Mouse (Mus musculus) embryonic facial prominence, embryonic 13.5 days (tissue): Measurements from ENCODE around the gene Ccdc194. TPM values are rescaled to one million over a fixed set of nuclear protein-coding genes. Genes with fewer than 3 reads are reported as not detected.

Experiments
- ATAC-seq: fragments of 200-750 bp; cut with Nextera tagmentation; 2 replicates; pipeline ENCODE4 v1.8.0; 2017; ENCODE audit warnings: low read depth; ENCODE audit not compliant: insufficient number of reproducible peaks, insufficient read depth, low FRiP score, low TSS enrichment
- H3K27ac ChIP-seq: fragments of 300-500 bp; sonication (generic); 2 replicates; pipeline ENCODE4 v1.5.1; 2015; ENCODE audit warnings: moderate library complexity, mild to moderate bottlenecking, inconsistent platforms
- H3K27me3 ChIP-seq: fragments of 300-500 bp; sonication (generic); 2 replicates; pipeline ENCODE4 v1.6.1; 2015; ENCODE audit warnings: mild to moderate bottlenecking, inconsistent platforms
- H3K36me3 ChIP-seq: fragments of 300-500 bp; sonication (generic); 2 replicates; pipeline ENCODE4 v1.6.1; 2015; ENCODE audit warnings: mild to moderate bottlenecking, inconsistent platforms
- H3K4me1 ChIP-seq: fragments of 300-500 bp; sonication (generic); 2 replicates; pipeline ENCODE4 v1.6.1; 2015; ENCODE audit warnings: inconsistent platforms
- H3K4me2 ChIP-seq: fragments of 300-500 bp; sonication (generic); 2 replicates; pipeline ENCODE4 v1.6.1; 2015; ENCODE audit warnings: moderate library complexity, mild to moderate bottlenecking, inconsistent platforms
- H3K4me3 ChIP-seq: fragments of 300-500 bp; sonication (generic); 2 replicates; pipeline ENCODE4 v1.5.1; 2015; ENCODE audit warnings: mild to moderate bottlenecking, inconsistent platforms
- H3K9ac ChIP-seq: fragments of 300-500 bp; sonication (generic); 2 replicates; pipeline ENCODE4 v1.6.1; 2015; ENCODE audit warnings: mild to moderate bottlenecking, inconsistent platforms
- H3K9me3 ChIP-seq: fragments of 300-500 bp; sonication (generic); 2 replicates; pipeline ENCODE4 v1.6.1; 2016; ENCODE audit warnings: inconsistent platforms
- WGBS: fragments of 180-500 bp; shearing (Covaris S2); methylation state at CpG from one replicate; pipeline ENCODE4 v1.1.7; 2015; ENCODE audit warnings: mixed read lengths; 5-methylcytosine and 5-hydroxymethylcytosine counted together
- polyA plus RNA-seq: library from polyadenylated mRNA; unstranded; fragments of >200 nt; fragmentation: Nextera tagmentation; extraction: Ambion mirVana; gene quantifications from 2 replicates; pipeline ENCODE4 v1.2.1, GENCODE M21; 2015

Ccdc194 gene
- polyA plus RNA-seq, 1 experiment from 2014 or later, result 0.77 TPM

DNA sequence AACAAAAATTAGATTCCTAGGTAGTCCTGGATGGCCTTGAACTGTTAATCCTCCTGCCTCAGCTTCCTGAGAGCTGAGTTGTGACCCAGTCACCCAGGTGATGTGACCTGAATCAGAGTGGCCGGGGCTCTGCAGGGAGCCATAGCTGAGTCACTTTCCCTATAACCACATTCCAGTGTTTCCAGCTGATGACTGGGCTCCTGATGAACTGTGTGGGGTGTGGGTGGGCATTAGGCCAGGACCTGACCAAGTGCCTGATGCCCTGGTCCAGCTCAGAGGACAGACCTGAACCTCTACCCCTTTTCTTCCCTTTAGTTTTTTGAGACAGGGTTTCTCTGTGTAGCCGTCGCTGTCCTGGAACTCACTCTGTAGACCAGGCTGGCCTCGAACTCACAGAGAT, 20.2 kb downstream of the Ccdc194 start:
- H3K4me3 ChIP-seq, result no peak overlapping the region
- peaks cover 11% of the 10 kb centered on the region for H3K4me1 ChIP-seq
- peaks cover 48% of the 10 kb centered on the region for H3K27me3 ChIP-seq
- no peak overlapping the region for H3K9ac ChIP-seq
- ATAC-seq, result no peak
- H3K4me2 ChIP-seq, result no peak overlapping the region
- no peaks in the 10 kb centered on the region for H3K9me3 ChIP-seq
- WGBS, result 96% methylated on average over 4 of the region's 4 CpGs
- H3K36me3 ChIP-seq, result no peaks in the 10 kb centered on the region
- no peak overlapping the region for H3K27ac ChIP-seq

- no peak for ATAC-seq
- Histone ChIP-seq H3K9me3 (no peaks in the 10 kb centered on the region), H3K27ac (no peak overlapping the region), H3K4me1 (peaks cover 11% of the 10 kb centered on the region), H3K36me3 (no peaks in the 10 kb centered on the region), H3K4me3 (no peak overlapping the region), H3K27me3 (peaks cover 39% of the 10 kb centered on the region), H3K9ac (no peak overlapping the region), H3K4me2 (no peak overlapping the region)
- 86% methylated on average over 4 of the region's 4 CpGs for WGBS
These were observed 21.2 kb downstream of the Ccdc194 start for GRCm38 (mm10) chr8:71504349-71504748.

- 34% methylated on average over 16 of the region's 16 CpGs for WGBS
- no peaks in the 10 kb centered on the region for H3K9me3 ChIP-seq
- H3K27me3 ChIP-seq, result no peaks in the 10 kb centered on the region
- peaks cover 28% of the 10 kb centered on the region for H3K4me1 ChIP-seq
- H3K9ac ChIP-seq, result peak overlapping the region; percentile 36; the same call in 1 of the 2 replicates
- H3K27ac ChIP-seq, result peak overlapping the region; percentile 28; the same call in 1 of the 2 replicates
- H3K36me3 ChIP-seq, result peaks cover 13% of the 10 kb centered on the region
- H3K4me3 ChIP-seq, result no peak overlapping the region
- H3K4me2 ChIP-seq, result peak overlapping the region; percentile 16; the same call in 1 of the 2 replicates
- ATAC-seq, result no peak
These were observed 26.5 kb downstream of the Ccdc194 start for GRCm38 (mm10) chr8:71498816-71499690.

DNA sequence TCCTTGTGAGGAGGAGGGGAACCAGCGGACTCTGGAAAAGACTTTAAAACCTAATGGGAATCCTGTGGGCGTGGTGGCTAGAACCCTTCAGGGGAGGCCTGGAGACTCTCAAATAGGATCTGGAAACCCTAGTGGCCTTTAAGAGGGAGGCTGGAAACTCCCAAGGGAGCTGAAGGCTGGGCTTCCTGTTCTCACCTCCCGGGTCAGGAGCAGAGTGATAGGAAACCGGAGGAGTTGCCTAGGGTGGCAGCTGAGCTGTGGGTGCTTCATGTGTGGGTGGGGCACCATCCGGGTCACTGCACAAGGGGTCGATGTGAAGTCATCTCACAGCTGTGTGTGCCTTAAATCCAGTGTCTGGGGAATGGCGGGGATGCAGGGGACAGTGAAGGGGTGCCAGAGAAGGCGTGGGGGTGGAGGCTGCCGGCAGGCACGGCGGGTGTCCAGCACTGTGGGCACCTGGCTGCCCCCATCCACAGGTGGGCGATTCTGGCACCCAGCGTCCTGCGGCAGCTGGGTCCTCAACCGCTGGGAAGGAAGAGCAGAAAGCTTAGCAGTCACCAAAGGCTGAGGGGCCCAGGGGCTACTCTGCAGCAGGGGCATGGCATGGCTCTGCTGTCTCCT, 27.5 kb downstream of the Ccdc194 start:
- peak overlapping the region; percentile 44; the same call in 1 of the 2 replicates for H3K27ac ChIP-seq
- no peaks in the 10 kb centered on the region for H3K27me3 ChIP-seq
- H3K36me3 ChIP-seq, result peaks cover 21% of the 10 kb centered on the region
- H3K4me1 ChIP-seq, result peaks cover 28% of the 10 kb centered on the region
- 21% methylated on average over 15 of the region's 15 CpGs for WGBS
- H3K4me3 ChIP-seq, result no peak overlapping the region
- no peak for ATAC-seq
- H3K9me3 ChIP-seq, result no peaks in the 10 kb centered on the region
- 0 out of 2 replicates have a peak overlapping the region, but pooled peaks have one; percentile 16 for H3K4me2 ChIP-seq
- peak overlapping the region; percentile 47; the same call in 1 of the 2 replicates for H3K9ac ChIP-seq

GRCm38 (mm10) chr8:71497077-71497645, 28.4 kb downstream of the Ccdc194 start:
- ATAC-seq, result no peak
- H3K4me3 ChIP-seq, result no peak overlapping the region
- peaks cover 28% of the 10 kb centered on the region for H3K4me1 ChIP-seq
- H3K9ac ChIP-seq, result no peak overlapping the region
- no peaks in the 10 kb centered on the region for H3K9me3 ChIP-seq
- H3K4me2 ChIP-seq, result no peak overlapping the region
- no peaks in the 10 kb centered on the region for H3K27me3 ChIP-seq
- H3K27ac ChIP-seq, result no peak overlapping the region
- WGBS, result 100% methylated on average over 1 of the region's 1 CpGs
- H3K36me3 ChIP-seq, result peaks cover 29% of the 10 kb centered on the region

DNA sequence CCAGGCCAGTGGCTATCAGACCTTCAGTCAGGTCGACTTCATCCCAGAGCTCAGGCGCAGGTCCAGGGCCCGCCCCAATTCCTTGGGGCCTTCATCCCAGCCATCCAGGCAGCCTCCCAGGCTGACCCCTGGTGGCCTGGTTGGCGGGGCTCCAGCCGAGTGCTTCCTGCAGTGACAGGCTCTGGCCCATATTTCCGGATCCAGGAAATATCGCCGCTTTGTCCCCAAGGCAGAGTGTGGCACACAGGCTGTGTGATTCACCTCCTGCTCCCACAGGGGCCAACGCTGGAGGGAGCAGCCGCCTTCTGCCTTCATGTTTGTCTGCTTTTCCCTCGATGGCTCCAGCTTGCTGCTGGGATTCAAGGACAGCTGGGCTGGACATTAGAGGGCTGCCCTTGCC, 29.0 kb downstream of the Ccdc194 start:
- no peak overlapping the region for H3K4me3 ChIP-seq
- no peak for ATAC-seq
- peaks cover 28% of the 10 kb centered on the region for H3K4me1 ChIP-seq
- no peaks in the 10 kb centered on the region for H3K27me3 ChIP-seq
- H3K27ac ChIP-seq, result peak overlapping the region; percentile 40; the same call in 1 of the 2 replicates
- 22% methylated on average over 11 of the region's 11 CpGs for WGBS
- no peaks in the 10 kb centered on the region for H3K9me3 ChIP-seq
- H3K9ac ChIP-seq, result no peak overlapping the region; the same call in 1 of the 2 replicates
- no peak overlapping the region for H3K4me2 ChIP-seq
- H3K36me3 ChIP-seq, result peaks cover 36% of the 10 kb centered on the region

GRCm38 (mm10) chr8:71495811-71496210, 29.7 kb downstream of the Ccdc194 start:
- Histone ChIP-seq H3K9me3 (no peaks in the 10 kb centered on the region), H3K4me1 (peaks cover 28% of the 10 kb centered on the region), H3K4me2 (no peak overlapping the region), H3K36me3 (peaks cover 42% of the 10 kb centered on the region), H3K27me3 (no peaks in the 10 kb centered on the region), H3K27ac (peak overlapping the region; percentile 44; the same call in 1 of the 2 replicates), H3K9ac (no peak overlapping the region; the same call in 1 of the 2 replicates), H3K4me3 (no peak overlapping the region)
- 89% methylated on average over 5 of the region's 5 CpGs for WGBS
- ATAC-seq, result no peak

GRCm38 (mm10) chr8:71495039-71495438, 30.5 kb downstream of the Ccdc194 start:
- Histone ChIP-seq H3K4me2 (peak overlapping the region; percentile 32), H3K4me3 (no peak overlapping the region), H3K9me3 (no peaks in the 10 kb centered on the region), H3K4me1 (peaks cover 30% of the 10 kb centered on the region), H3K36me3 (peaks cover 50% of the 10 kb centered on the region), H3K27ac (no peak overlapping the region), H3K9ac (no peak overlapping the region), H3K27me3 (no peaks in the 10 kb centered on the region)
- no peak for ATAC-seq
- 21% methylated on average over 16 of the region's 16 CpGs for WGBS

GRCm38 (mm10) chr8:71488454-71488853, 37.1 kb downstream of the Ccdc194 start:
- no peaks in the 10 kb centered on the region for H3K27me3 ChIP-seq
- H3K4me1 ChIP-seq, result peaks cover 39% of the 10 kb centered on the region
- H3K36me3 ChIP-seq, result peaks cover 43% of the 10 kb centered on the region
- ATAC-seq, result peak; percentile 84
- H3K9me3 ChIP-seq, result no peaks in the 10 kb centered on the region
- peak overlapping the region; percentile 92 for H3K9ac ChIP-seq
- H3K4me3 ChIP-seq, result peak overlapping the region; percentile 90
- H3K4me2 ChIP-seq, result peak overlapping the region; percentile 100
- peak overlapping the region; percentile 94; the same call in 1 of the 2 replicates for H3K27ac ChIP-seq
- under 1% methylated on average over 22 of the region's 22 CpGs for WGBS

DNA sequence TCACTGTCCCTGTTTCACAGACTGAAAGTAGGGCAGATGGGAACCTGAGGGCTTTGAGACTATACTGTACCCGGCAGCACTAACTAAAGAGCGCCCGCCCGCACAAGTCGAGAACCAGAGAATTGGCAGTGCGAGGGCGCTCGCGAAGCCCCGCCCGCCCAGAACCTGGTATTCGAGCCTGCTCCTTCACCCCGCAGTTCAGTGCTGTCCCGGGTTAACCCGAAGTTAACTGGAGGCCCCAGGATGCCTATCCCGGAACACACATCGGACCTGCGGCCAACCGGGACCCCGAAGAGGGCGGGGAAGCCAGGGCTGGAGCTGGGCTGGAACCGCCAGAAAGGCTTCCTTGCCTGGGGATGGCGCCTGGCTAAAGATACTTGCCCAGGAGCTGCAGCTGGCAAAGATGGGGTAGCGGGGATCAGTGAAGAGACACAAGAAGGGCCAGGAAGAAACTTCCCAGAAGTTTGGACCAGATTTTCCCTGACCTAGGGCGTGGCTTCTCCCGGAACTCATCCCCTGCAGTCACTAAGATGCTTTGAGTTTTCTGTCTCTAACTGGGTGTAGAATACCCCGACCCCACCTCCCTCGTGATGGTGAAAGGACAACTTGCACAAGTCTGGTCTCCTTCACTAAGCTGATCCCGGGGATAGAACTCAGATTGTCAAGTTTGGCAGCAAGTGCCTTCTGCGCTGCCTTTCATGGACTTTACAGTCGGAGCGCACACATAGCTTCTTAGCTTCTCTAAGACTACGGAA, 37.6 kb downstream of the Ccdc194 start, which contains the start of gene Gtpbp3:
TSS of gene Gtpbp3 (plus strand) at position 413 of the 755 bp plus-strand sequence.
- under 1% methylated on average over 33 of the region's 33 CpGs for WGBS
- ATAC-seq, result peak; percentile 40; the same call in 1 of the 2 replicates

DNA sequence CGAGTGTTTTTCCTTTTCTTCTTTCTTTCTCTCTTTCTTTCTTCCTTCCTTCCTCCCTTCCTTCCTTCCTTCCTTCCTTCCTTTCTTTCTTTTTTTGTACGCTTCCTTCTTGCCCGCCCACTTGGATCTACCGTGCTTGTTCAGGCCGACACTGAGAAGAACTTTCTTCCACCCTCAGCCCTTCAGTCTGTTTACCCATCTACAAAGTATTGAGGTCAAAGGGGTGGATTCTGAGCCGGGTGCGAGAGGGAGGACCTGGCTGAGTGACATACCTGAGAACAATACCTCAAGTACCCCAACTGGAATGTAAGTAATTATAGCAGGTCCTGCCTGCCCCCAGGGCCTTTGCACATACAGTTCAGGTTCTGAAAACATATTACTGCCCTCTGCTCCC, 39.4 kb downstream of the Ccdc194 start:
- H3K9me3 ChIP-seq, result no peaks in the 10 kb centered on the region
- ATAC-seq, result no peak
- peaks cover 39% of the 10 kb centered on the region for H3K4me1 ChIP-seq
- peak overlapping the region; percentile 86 for H3K4me3 ChIP-seq
- 14% methylated on average over 7 of the region's 7 CpGs for WGBS
- peaks cover 41% of the 10 kb centered on the region for H3K36me3 ChIP-seq
- no peaks in the 10 kb centered on the region for H3K27me3 ChIP-seq
- peak overlapping the region; percentile 93 for H3K9ac ChIP-seq
- peak overlapping the region; percentile 93 for H3K4me2 ChIP-seq
- H3K27ac ChIP-seq, result peak overlapping the region; percentile 62; the same call in 1 of the 2 replicates

More for the DNA sequence above, 37.6 kb downstream of the Ccdc194 start, which contains the start of gene Gtpbp3:
- Histone ChIP-seq H3K4me3 (peak within 1 kb of the TSS; percentile 90), H3K9ac (peak within 1 kb of the TSS; percentile 92), H3K36me3 (peaks cover 44% of the 10 kb centered on the region), H3K27me3 (no peaks in the 10 kb centered on the region), H3K4me2 (peak within 1 kb of the TSS; percentile 100), H3K9me3 (no peaks in the 10 kb centered on the region), H3K27ac (peak within 1 kb of the TSS; percentile 94), H3K4me1 (peaks cover 39% of the 10 kb centered on the region)
